Mouse (Mus musculus) stomach, embryonic 14.5 days (tissue): ENCODE data around the gene Cep170. TPM values are rescaled to one million over a fixed set of nuclear protein-coding genes. Genes with fewer than 3 reads are reported as not detected.

Experiments
- ATAC-seq: fragments of 200-750 bp; cut with Nextera tagmentation; 2 replicates; pipeline ENCODE4 v1.8.0; 2017; ENCODE audit warnings: low read depth, moderate TSS enrichment; ENCODE audit not compliant: insufficient number of reproducible peaks, insufficient read depth, low FRiP score
- H3K27ac ChIP-seq: fragments of 300-500 bp; sonication (generic); 2 replicates; pipeline ENCODE4 v1.5.1; 2014; ENCODE audit warnings: mild to moderate bottlenecking, low read length, moderate library complexity, mixed read lengths
- H3K27me3 ChIP-seq: fragments of 300-500 bp; sonication (generic); 2 replicates; pipeline ENCODE4 v1.6.1; 2014; ENCODE audit warnings: low read length, control low read depth, mixed read lengths; ENCODE audit not compliant: control insufficient read depth, insufficient read depth
- H3K36me3 ChIP-seq: fragments of 300-500 bp; sonication (generic); 2 replicates; pipeline ENCODE4 v1.6.1; 2014; ENCODE audit warnings: mild to moderate bottlenecking, control low read depth, low read length, moderate library complexity, mixed read lengths; ENCODE audit not compliant: control insufficient read depth, insufficient read depth
- H3K4me1 ChIP-seq: fragments of 300-500 bp; sonication (generic); 2 replicates; pipeline ENCODE4 v1.6.1; 2014; ENCODE audit warnings: low read length, control low read depth, mixed read lengths; ENCODE audit not compliant: control insufficient read depth, insufficient read depth
- H3K4me2 ChIP-seq: fragments of 300-500 bp; sonication (generic); replicated peaks from 2 replicates; pipeline ENCODE4 v1.6.1; 2014; ENCODE audit warnings: low read depth, low read length, control low read depth
- H3K4me3 ChIP-seq: fragments of 300-500 bp; sonication (generic); 2 replicates; pipeline ENCODE4 v1.5.1; 2014; ENCODE audit warnings: low read depth, low read length, control low read depth
- H3K9ac ChIP-seq: fragments of 300-500 bp; sonication (generic); replicated peaks from 2 replicates; pipeline ENCODE4 v1.6.1; 2014; ENCODE audit warnings: low read depth, mild to moderate bottlenecking, control low read depth, low read length, moderate library complexity, mixed read lengths
- H3K9me3 ChIP-seq: fragments of 300-500 bp; sonication (generic); 2 replicates; pipeline ENCODE4 v1.6.1; 2016; ENCODE audit warnings: low read depth, low read length, control low read depth; ENCODE audit not compliant: control insufficient read depth
- WGBS: fragments of 180-500 bp; shearing (Covaris S2); extraction: QIAGEN DNeasy Blood & Tissue Kit; methylation state at CpG from one replicate; pipeline ENCODE4 v1.1.7; 2014; 5-methylcytosine and 5-hydroxymethylcytosine counted together
- microRNA counts: library from miRNA; unstranded; fragments of <30 nt; microRNA quantifications from one replicate; lab custom pipeline; 2016
- microRNA-seq: library from miRNA; unstranded; fragments of <30 nt; microRNA quantifications from one replicate; pipeline ENCODE4, GENCODE M21; 2016
- polyA plus RNA-seq: library from polyadenylated mRNA; unstranded; fragments of >200 nt; fragmentation: Nextera tagmentation; extraction: Ambion mirVana; gene quantifications from 2 replicates; pipeline ENCODE4 v1.2.1, GENCODE M21; 2014

Gene Cep170
- polyA plus RNA-seq, 1 experiment from 2014 or later = 37.6 TPM

- ATAC-seq = no peak
- Histone ChIP-seq H3K9ac (no peak overlapping the region), H3K36me3 (no peaks in the 10 kb centered on the region), H3K9me3 (no peaks in the 10 kb centered on the region), H3K4me2 (no peak overlapping the region), H3K4me3 (no peak overlapping the region), H3K27ac (no peak overlapping the region), H3K4me1 (no peaks in the 10 kb centered on the region), H3K27me3 (no peaks in the 10 kb centered on the region)
- 89% methylated on average over 1 of the region's 1 CpGs for WGBS
Measured at GRCm38 (mm10) chr1:176700226-176700625, 113.6 kb downstream of the Cep170 start.

GRCm38 (mm10) chr1:176699793-176700192, 114.1 kb downstream of the Cep170 start:
- no peak overlapping the region for H3K4me3 ChIP-seq
- H3K27ac ChIP-seq = no peak overlapping the region
- no peaks in the 10 kb centered on the region for H3K4me1 ChIP-seq
- H3K9me3 ChIP-seq = no peaks in the 10 kb centered on the region
- H3K4me2 ChIP-seq = no peak overlapping the region
- no peak overlapping the region for H3K9ac ChIP-seq
- H3K27me3 ChIP-seq = no peaks in the 10 kb centered on the region
- ATAC-seq = no peak
- no peaks in the 10 kb centered on the region for H3K36me3 ChIP-seq

- 77% methylated on average over 3 of the region's 3 CpGs for WGBS
- H3K4me2 ChIP-seq = no peak overlapping the region
- no peak overlapping the region for H3K9ac ChIP-seq
- H3K27ac ChIP-seq = no peak overlapping the region
- H3K4me1 ChIP-seq = no peaks in the 10 kb centered on the region
- H3K36me3 ChIP-seq = no peaks in the 10 kb centered on the region
- no peaks in the 10 kb centered on the region for H3K27me3 ChIP-seq
- no peak for ATAC-seq
- H3K4me3 ChIP-seq = no peak overlapping the region
- H3K9me3 ChIP-seq = no peaks in the 10 kb centered on the region
Measured at GRCm38 (mm10) chr1:176698647-176699046, 115.2 kb downstream of the Cep170 start.

- Histone ChIP-seq H3K36me3 (no peaks in the 10 kb centered on the region), H3K4me2 (no peak overlapping the region), H3K4me3 (no peak overlapping the region), H3K4me1 (no peaks in the 10 kb centered on the region), H3K9ac (no peak overlapping the region), H3K9me3 (no peaks in the 10 kb centered on the region), H3K27ac (no peak overlapping the region), H3K27me3 (no peaks in the 10 kb centered on the region)
- no peak for ATAC-seq
- WGBS = 15% methylated on average over 7 of the region's 7 CpGs
Measured at GRCm38 (mm10) chr1:176697091-176697490, 116.8 kb downstream of the Cep170 start.

- no peak for ATAC-seq
- no peaks in the 10 kb centered on the region for H3K36me3 ChIP-seq
- H3K4me1 ChIP-seq = no peaks in the 10 kb centered on the region
- H3K27me3 ChIP-seq = no peaks in the 10 kb centered on the region
- H3K9me3 ChIP-seq = no peaks in the 10 kb centered on the region
- H3K4me3 ChIP-seq = no peak overlapping the region
- H3K9ac ChIP-seq = no peak overlapping the region
- 93% methylated on average over 11 of the region's 11 CpGs for WGBS
- H3K27ac ChIP-seq = no peak overlapping the region
- H3K4me2 ChIP-seq = no peak overlapping the region
Measured at GRCm38 (mm10) chr1:176691101-176691500, 122.8 kb downstream of the Cep170 start.

- Histone ChIP-seq H3K4me2 (no peak overlapping the region), H3K27ac (no peak overlapping the region), H3K4me1 (no peaks in the 10 kb centered on the region), H3K27me3 (no peaks in the 10 kb centered on the region), H3K9ac (no peak overlapping the region), H3K9me3 (no peaks in the 10 kb centered on the region), H3K4me3 (no peak overlapping the region), H3K36me3 (no peaks in the 10 kb centered on the region)
- WGBS = 78% methylated on average over 6 of the region's 6 CpGs
- ATAC-seq = no peak
Measured at GRCm38 (mm10) chr1:176688251-176688880, 125.5 kb downstream of the Cep170 start.

MicroRNA genes within 50 kb of the gene (microRNA counts, 519-probe panel; counts per million panel counts)
- 3,594 counts per million, percentile 71 among the panel's probes with 10 or more counts for microRNA mmu-miR-350 (lab: Ali Mortazavi, UCI)

Small RNAs within 50 kb of the gene (microRNA-seq; reads per million reads assigned to microRNA genes)
- gene Mir350 = 241 reads per million, percentile 58 among the genes with 10 or more reads in this experiment

Other genes with a start within 250 kb of the Cep170 start
- gene Sdccag8, start 593 bp upstream of the Cep170 start, polyA plus RNA-seq = 15.6 and 17.6 TPM in 2 replicates